Mouse (Mus musculus): ENCODE results near the gene Pih1d1. TPM values are rescaled to one million over a fixed set of nuclear protein-coding genes. Genes with fewer than 3 reads are reported as not detected.

The Pih1d1 gene
- polyA plus RNA-seq, 1 experiment from 2014 or later = 108 TPM

GRCm38 (mm10) chr7:45129318-45129717 lies 24.8 kb upstream of the Pih1d1 start:
- Histone ChIP-seq H3K9ac (ENCODE audit: low read length) (peak overlapping the region; percentile 77), H3K27ac (ENCODE audit: low read depth, low read length) (peak overlapping the region; percentile 77), H3K4me3 (ENCODE audit: low read depth, low read length) (peak overlapping the region; percentile 95), H3K4me1 (ENCODE audit: control insufficient read depth, insufficient read depth, low read length) (peaks cover 19% of the 10 kb centered on the region), H3K9me3 (ENCODE audit: control insufficient read depth, low read length) (no peaks in the 10 kb centered on the region), H3K27me3 (ENCODE audit: control insufficient read depth, insufficient read depth, low read length) (no peaks in the 10 kb centered on the region), H3K36me3 (ENCODE audit: control insufficient read depth, insufficient read depth, low read length) (peaks cover 21% of the 10 kb centered on the region), H3K4me2 (ENCODE audit: low read depth) (peak overlapping the region; percentile 59)
- 2% methylated on average over 17 of the region's 17 CpGs for WGBS
- DNase-seq (ENCODE audit: low spot score) = no peak
- ATAC-seq (ENCODE audit: insufficient read depth, low FRiP score, low TSS enrichment) = no peak

DNA sequence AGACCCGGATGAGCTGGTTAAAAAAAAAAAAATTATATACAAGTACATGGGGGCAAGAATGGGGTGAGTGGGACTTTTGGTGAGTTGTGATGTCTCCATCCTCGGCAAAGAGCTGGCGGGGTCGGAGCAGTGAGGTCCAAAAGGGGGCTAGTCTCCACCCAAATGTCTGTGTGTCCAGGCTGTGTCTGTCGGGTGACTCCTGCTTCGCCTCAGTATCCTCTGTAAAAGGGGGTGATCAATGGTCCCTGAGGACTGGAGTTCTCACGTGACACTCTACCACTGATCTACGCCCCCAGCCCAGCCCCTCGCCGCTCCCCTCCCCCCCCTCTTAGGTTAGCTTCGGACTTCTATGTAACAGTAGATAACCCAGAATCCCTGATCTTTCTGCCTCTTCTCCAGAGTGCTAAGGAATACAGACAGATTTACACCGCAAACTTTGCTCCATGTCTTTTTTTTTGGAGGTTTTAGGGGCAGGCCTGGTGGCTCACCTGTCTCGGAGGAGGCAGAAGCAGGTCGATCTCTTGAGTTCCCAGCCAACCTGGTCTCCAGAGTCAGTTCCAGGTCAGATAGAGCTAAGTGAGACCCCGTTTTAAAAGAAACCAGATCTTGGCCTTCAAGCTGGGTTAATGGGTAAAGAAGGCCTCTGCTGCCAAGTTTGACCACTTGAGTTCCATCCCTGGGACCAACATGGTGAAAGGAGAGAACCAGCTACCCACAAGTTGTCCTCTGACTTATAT lies 24.2 kb upstream of the Pih1d1 start:
- H3K27me3 ChIP-seq (ENCODE audit: control insufficient read depth, insufficient read depth, low read length) = no peaks in the 10 kb centered on the region
- H3K27ac ChIP-seq (ENCODE audit: low read depth, low read length) = peak overlapping the region; percentile 77; the same call in 1 of the 2 replicates
- peaks cover 16% of the 10 kb centered on the region for H3K4me1 ChIP-seq (ENCODE audit: control insufficient read depth, insufficient read depth, low read length)
- H3K36me3 ChIP-seq (ENCODE audit: control insufficient read depth, insufficient read depth, low read length) = peaks cover 21% of the 10 kb centered on the region
- peak overlapping the region; percentile 95; the same call in 1 of the 2 replicates for H3K4me3 ChIP-seq (ENCODE audit: low read depth, low read length)
- peak overlapping the region; percentile 59 for H3K4me2 ChIP-seq (ENCODE audit: low read depth)
- H3K9ac ChIP-seq (ENCODE audit: low read length) = peak overlapping the region; percentile 77; the same call in 1 of the 2 replicates
- no peaks in the 10 kb centered on the region for H3K9me3 ChIP-seq (ENCODE audit: control insufficient read depth, low read length)
- 52% methylated on average over 15 of the region's 15 CpGs for WGBS
- DNase-seq (ENCODE audit: low spot score) = no peak
- no peak for ATAC-seq (ENCODE audit: insufficient read depth, low FRiP score, low TSS enrichment)

- H3K9ac ChIP-seq (ENCODE audit: low read length) = no peak overlapping the region
- H3K27ac ChIP-seq (ENCODE audit: low read depth, low read length) = no peak overlapping the region
- H3K4me1 ChIP-seq (ENCODE audit: control insufficient read depth, insufficient read depth, low read length) = peaks cover 9% of the 10 kb centered on the region
- WGBS = 84% methylated on average over 11 of the region's 11 CpGs
- DNase-seq (ENCODE audit: low spot score) (no peak), ATAC-seq (ENCODE audit: insufficient read depth, low FRiP score, low TSS enrichment) (no peak)
- peaks cover 7% of the 10 kb centered on the region for H3K36me3 ChIP-seq (ENCODE audit: control insufficient read depth, insufficient read depth, low read length)
- no peak overlapping the region for H3K4me2 ChIP-seq (ENCODE audit: low read depth)
- no peaks in the 10 kb centered on the region for H3K27me3 ChIP-seq (ENCODE audit: control insufficient read depth, insufficient read depth, low read length)
- no peak overlapping the region for H3K4me3 ChIP-seq (ENCODE audit: low read depth, low read length)
- no peaks in the 10 kb centered on the region for H3K9me3 ChIP-seq (ENCODE audit: control insufficient read depth, low read length)
These were observed 22.3 kb upstream of the Pih1d1 start for GRCm38 (mm10) chr7:45131850-45132249.

GRCm38 (mm10) chr7:45133446-45134159 lies 20.5 kb upstream of the Pih1d1 start:
- ATAC-seq (ENCODE audit: insufficient read depth, low FRiP score, low TSS enrichment) (no peak), DNase-seq (ENCODE audit: low spot score) (no peak)
- 75% methylated on average over 8 of the region's 8 CpGs for WGBS
- Histone ChIP-seq H3K27ac (ENCODE audit: low read depth, low read length) (no peak overlapping the region), H3K36me3 (ENCODE audit: control insufficient read depth, insufficient read depth, low read length) (no peaks in the 10 kb centered on the region), H3K4me1 (ENCODE audit: control insufficient read depth, insufficient read depth, low read length) (no peaks in the 10 kb centered on the region; the same call in 1 of the 2 replicates), H3K4me2 (ENCODE audit: low read depth) (no peak overlapping the region), H3K9me3 (ENCODE audit: control insufficient read depth, low read length) (no peaks in the 10 kb centered on the region), H3K9ac (ENCODE audit: low read length) (no peak overlapping the region), H3K4me3 (ENCODE audit: low read depth, low read length) (no peak overlapping the region), H3K27me3 (ENCODE audit: control insufficient read depth, insufficient read depth, low read length) (no peaks in the 10 kb centered on the region)

- Histone ChIP-seq H3K4me3 (ENCODE audit: low read depth, low read length) (no peak overlapping the region), H3K27me3 (ENCODE audit: control insufficient read depth, insufficient read depth, low read length) (no peaks in the 10 kb centered on the region), H3K4me2 (ENCODE audit: low read depth) (no peak overlapping the region), H3K36me3 (ENCODE audit: control insufficient read depth, insufficient read depth, low read length) (no peaks in the 10 kb centered on the region), H3K27ac (ENCODE audit: low read depth, low read length) (no peak overlapping the region), H3K4me1 (ENCODE audit: control insufficient read depth, insufficient read depth, low read length) (no peaks in the 10 kb centered on the region; the same call in 1 of the 2 replicates), H3K9me3 (ENCODE audit: control insufficient read depth, low read length) (no peaks in the 10 kb centered on the region), H3K9ac (ENCODE audit: low read length) (no peak overlapping the region)
- DNase-seq (ENCODE audit: low spot score) (peak; percentile 45), ATAC-seq (ENCODE audit: insufficient read depth, low FRiP score, low TSS enrichment) (no peak)
- 10% methylated on average over 12 of the region's 12 CpGs for WGBS
These were observed 19.5 kb upstream of the Pih1d1 start for GRCm38 (mm10) chr7:45134544-45135026.

DNA sequence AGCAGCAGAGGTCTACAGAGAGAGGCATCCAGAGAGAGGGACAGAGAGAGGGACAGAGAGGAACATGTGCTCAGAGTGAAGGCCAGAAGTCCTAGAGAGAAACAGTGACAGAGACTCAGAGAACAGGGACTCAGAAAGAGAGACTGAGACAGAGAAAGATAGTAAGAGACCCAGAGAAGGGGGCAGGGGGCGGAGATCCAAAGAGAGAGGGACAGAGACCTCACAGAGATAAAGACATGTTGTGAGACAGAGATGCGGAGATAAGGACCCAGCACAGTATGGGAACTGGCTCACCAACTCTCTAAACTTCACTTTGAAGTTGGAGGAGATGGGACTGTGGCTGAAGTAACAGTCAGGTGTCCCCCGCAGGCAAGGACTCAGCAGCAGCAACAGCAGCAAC lies 18.7 kb upstream of the Pih1d1 start:
- Histone ChIP-seq H3K4me2 (ENCODE audit: low read depth) (peak overlapping the region; percentile 66), H3K36me3 (ENCODE audit: control insufficient read depth, insufficient read depth, low read length) (no peaks in the 10 kb centered on the region), H3K9me3 (ENCODE audit: control insufficient read depth, low read length) (no peaks in the 10 kb centered on the region), H3K27ac (ENCODE audit: low read depth, low read length) (no peak overlapping the region), H3K4me1 (ENCODE audit: control insufficient read depth, insufficient read depth, low read length) (no peaks in the 10 kb centered on the region), H3K27me3 (ENCODE audit: control insufficient read depth, insufficient read depth, low read length) (no peaks in the 10 kb centered on the region), H3K9ac (ENCODE audit: low read length) (no peak overlapping the region), H3K4me3 (ENCODE audit: low read depth, low read length) (peak overlapping the region; percentile 42; the same call in 1 of the 2 replicates)
- DNase-seq (ENCODE audit: low spot score) (no peak), ATAC-seq (ENCODE audit: insufficient read depth, low FRiP score, low TSS enrichment) (no peak)
- 69% methylated on average over 3 of the region's 3 CpGs for WGBS

- no peaks in the 10 kb centered on the region for H3K9me3 ChIP-seq (ENCODE audit: control insufficient read depth, low read length)
- H3K27me3 ChIP-seq (ENCODE audit: control insufficient read depth, insufficient read depth, low read length) = no peaks in the 10 kb centered on the region
- H3K36me3 ChIP-seq (ENCODE audit: control insufficient read depth, insufficient read depth, low read length) = no peaks in the 10 kb centered on the region
- no peak within 1 kb of the TSS for H3K27ac ChIP-seq (ENCODE audit: low read depth, low read length)
- DNase-seq (ENCODE audit: low spot score) (peak; percentile 86), ATAC-seq (ENCODE audit: insufficient read depth, low FRiP score, low TSS enrichment) (peak; percentile 78)
- H3K4me2 ChIP-seq (ENCODE audit: low read depth) = peak within 1 kb of the TSS; percentile 66
- peak within 1 kb of the TSS; percentile 55 for H3K9ac ChIP-seq (ENCODE audit: low read length)
- peak within 1 kb of the TSS; percentile 42 for H3K4me3 ChIP-seq (ENCODE audit: low read depth, low read length)
- WGBS = 3% methylated on average over 29 of the region's 29 CpGs
- no peaks in the 10 kb centered on the region for H3K4me1 ChIP-seq (ENCODE audit: control insufficient read depth, insufficient read depth, low read length)
These were observed 18.0 kb upstream of the Pih1d1 start, which contains the start of the genes Gm45713 and Flt3l for GRCm38 (mm10) chr7:45135993-45136567. TSS of gene Gm45713 (minus strand) at chr7:45136231. TSS of gene Flt3l (minus strand) at chr7:45136432.

GRCm38 (mm10) chr7:45137171-45138006 lies 16.7 kb upstream of the Pih1d1 start:
- ATAC-seq (ENCODE audit: insufficient read depth, low FRiP score, low TSS enrichment) = no peak
- H3K4me2 ChIP-seq (ENCODE audit: low read depth) = no peak overlapping the region
- no peaks in the 10 kb centered on the region for H3K4me1 ChIP-seq (ENCODE audit: control insufficient read depth, insufficient read depth, low read length)
- no peak overlapping the region for H3K27ac ChIP-seq (ENCODE audit: low read depth, low read length)
- no peaks in the 10 kb centered on the region for H3K36me3 ChIP-seq (ENCODE audit: control insufficient read depth, insufficient read depth, low read length)
- WGBS = 83% methylated on average over 12 of the region's 12 CpGs
- no peaks in the 10 kb centered on the region for H3K9me3 ChIP-seq (ENCODE audit: control insufficient read depth, low read length)
- DNase-seq (ENCODE audit: low spot score) = no peak
- H3K9ac ChIP-seq (ENCODE audit: low read length) = no peak overlapping the region
- no peak overlapping the region for H3K4me3 ChIP-seq (ENCODE audit: low read depth, low read length)
- H3K27me3 ChIP-seq (ENCODE audit: control insufficient read depth, insufficient read depth, low read length) = no peaks in the 10 kb centered on the region

Data from neural tube, embryonic 11.5 days (tissue).